10 mouse cellular contexts compared by ENCODE assay signal in genomic region chr15:102255547-102256255, GRCm38 (mm10). TPM values are rescaled to one million over a fixed set of nuclear protein-coding genes. Genes with fewer than 3 reads are reported as not detected.
DNase-seq lines count a peak whose midpoint lies in the region; ATAC-seq and TF ChIP-seq lines count a peak whose summit lies in the region.
"Had no signal": no experiment of that assay in that cellular context is flagged by ENCODE, and none has a peak within 500 bp of the region (broad histone marks: within the 10 kb centered on the region; RNA-seq: fewer than 3 reads in every experiment).

No protein-coding gene starts in this region.

- DNase-seq in forebrain, embryonic 11.5 days (ENCODE audit: low spot score), result no peak
- DNase-seq in urinary bladder, postnatal 25 days (ENCODE audit: low spot score), result peak; percentile 71
- no peak for DNase-seq in urinary bladder, adult 2 months (ENCODE audit: low spot score)
- peak; percentile 65 for DNase-seq in limb, embryonic 14.5 days (ENCODE audit: low spot score)
- DNase-seq in layer of hippocampus, postnatal 10 days (ENCODE audit: low spot score in 2 of 2), result no peak
- DNase-seq in c-Kit-positive CD71-positive TER-119-positive erythroid progenitor cells, embryonic 14.5 days (ENCODE audit: low spot score), result no peak
- no peak for DNase-seq in ovary, postnatal 10 days (ENCODE audit: low spot score)

- no peaks in the 10 kb centered on the region for H3K36me3 ChIP-seq in forebrain, embryonic 11.5 days (ENCODE audit: control insufficient read depth, insufficient read depth, low read length)
- no peaks in the 10 kb centered on the region for H3K36me3 ChIP-seq in forebrain, embryonic 16.5 days (ENCODE audit: control insufficient read depth, insufficient read depth)
- H3K36me3 ChIP-seq in limb, embryonic 14.5 days (ENCODE audit: control insufficient read depth, insufficient read depth, low read length), result peaks cover 29% of the 10 kb centered on the region
- H3K36me3 ChIP-seq: liver, embryonic 15.5 days had no signal

- no peak for ATAC-seq in forebrain, embryonic 11.5 days (replicated peaks; ENCODE audit: low FRiP score)
- no peak for ATAC-seq in forebrain, embryonic 16.5 days
- ATAC-seq in limb, embryonic 14.5 days (ENCODE audit: low FRiP score, low read depth), result peak; percentile 19; the same call in 1 of the 2 replicates

- H3K4me2 ChIP-seq in forebrain, embryonic 11.5 days (ENCODE audit: low read depth, low read length, severe bottlenecking), result peak overlapping the region; percentile 3; the same call in 1 of the 2 replicates
- H3K4me2 ChIP-seq in forebrain, embryonic 16.5 days (ENCODE audit: low read length), result no peak overlapping the region
- H3K4me2 ChIP-seq in limb, embryonic 14.5 days (replicated peaks; ENCODE audit: low read depth, low read length, severe bottlenecking), result peak overlapping the region; percentile 75
- H3K4me2 ChIP-seq: liver, embryonic 15.5 days had no signal

- peaks cover 16% of the 10 kb centered on the region for H3K4me1 ChIP-seq in forebrain, embryonic 11.5 days (replicated peaks; ENCODE audit: control insufficient read depth, insufficient read depth, low read length)
- H3K4me1 ChIP-seq in forebrain, embryonic 16.5 days (replicated peaks; ENCODE audit: control insufficient read depth, insufficient read depth, low read length), result peaks cover 16% of the 10 kb centered on the region
- H3K4me1 ChIP-seq in limb, embryonic 14.5 days (ENCODE audit: control insufficient read depth, insufficient read depth, low read length), result peaks cover 60% of the 10 kb centered on the region

- TF ChIP-seq POLR2A in limb, embryonic 14.5 days (IDR thresholded peaks at IDR 0.05; ENCODE audit: borderline replicate concordance, extremely low read depth, insufficient read depth, insufficient read length), result no peak

- no peak overlapping the region for H3K9ac ChIP-seq in forebrain, embryonic 11.5 days (ENCODE audit: low read length)
- no peak overlapping the region for H3K9ac ChIP-seq in forebrain, embryonic 16.5 days (replicated peaks; ENCODE audit: low read depth, low read length)
- H3K9ac ChIP-seq in limb, embryonic 14.5 days (ENCODE audit: low read depth, low read length, severe bottlenecking), result peak overlapping the region; percentile 91
- H3K9ac ChIP-seq: liver, embryonic 15.5 days had no signal

- H3K4me3 ChIP-seq in forebrain, embryonic 11.5 days (ENCODE audit: low read depth, low read length), result no peak overlapping the region
- H3K4me3 ChIP-seq in forebrain, embryonic 16.5 days (replicated peaks; ENCODE audit: low read length), result no peak overlapping the region
- H3K4me3 ChIP-seq in limb, embryonic 14.5 days (replicated peaks; ENCODE audit: low read length), result peak overlapping the region; percentile 80

- no peaks in the 10 kb centered on the region for H3K9me3 ChIP-seq in forebrain, embryonic 11.5 days (ENCODE audit: control insufficient read depth, low read length)
- H3K9me3 ChIP-seq in forebrain, embryonic 16.5 days (ENCODE audit: control insufficient read depth, low read length), result no peaks in the 10 kb centered on the region
- H3K9me3 ChIP-seq in limb, embryonic 14.5 days (ENCODE audit: control insufficient read depth, low read length), result no peaks in the 10 kb centered on the region
- H3K9me3 ChIP-seq: liver, embryonic 15.5 days had no signal

- peaks cover 27% of the 10 kb centered on the region for H3K27me3 ChIP-seq in forebrain, embryonic 11.5 days (ENCODE audit: control insufficient read depth, insufficient read depth, low read length)
- no peaks in the 10 kb centered on the region; the same call in 1 of the 2 replicates for H3K27me3 ChIP-seq in forebrain, embryonic 16.5 days (replicated peaks; ENCODE audit: control insufficient read depth, insufficient read depth, low read length)
- H3K27me3 ChIP-seq in limb, embryonic 14.5 days (ENCODE audit: control insufficient read depth, insufficient read depth, low read length), result no peaks in the 10 kb centered on the region

- H3K27ac ChIP-seq in forebrain, embryonic 11.5 days (ENCODE audit: low read depth, low read length), result no peak overlapping the region
- H3K27ac ChIP-seq in forebrain, embryonic 16.5 days (ENCODE audit: low read length), result no peak overlapping the region
- H3K27ac ChIP-seq in limb, embryonic 14.5 days (replicated peaks; ENCODE audit: low read depth, low read length), result peak overlapping the region; percentile 97
- H3K27ac ChIP-seq: liver, embryonic 15.5 days had no signal

- 48% methylated on average over 14 of the region's 14 CpGs for WGBS in forebrain, embryonic 11.5 days
- WGBS in forebrain, embryonic 16.5 days, result 55% methylated on average over 14 of the region's 14 CpGs
- 25% methylated on average over 13 of the region's 14 CpGs for WGBS in limb, embryonic 14.5 days

RNA-seq across cellular contexts. Expression of gene Rarg, which starts 1.6 kb away (rescaled TPM):
- 19.3 and 19.7 TPM in 2 replicates for polyA plus RNA-seq in forebrain, embryonic 11.5 days (2014; fragmentation: Nextera tagmentation; extraction: Ambion mirVana)
- 6.4 and 8.0 TPM in 2 replicates for polyA plus RNA-seq in forebrain, embryonic 16.5 days (2015; fragmentation: Nextera tagmentation; extraction: Ambion mirVana)
- polyA plus RNA-seq in urinary bladder, adult 2 months (2012; rRNA removed), result 72.2 and 76.7 TPM in 2 replicates
- 135 and 175 TPM in 2 replicates for polyA plus RNA-seq in limb, embryonic 14.5 days (2012; rRNA removed)
- polyA plus RNA-seq in limb, embryonic 14.5 days (2014; fragmentation: Nextera tagmentation; extraction: Ambion mirVana), result 115 and 140 TPM in 2 replicates
- total RNA-seq in layer of hippocampus, postnatal 10 days (2021), result 10 to 100 TPM; 12.5 to 15.6 TPM

RNA-seq across cellular contexts. Expression of gene Gm9918, which starts 14.7 kb away (rescaled TPM):
- 0.21 and 0.48 TPM in 2 replicates for polyA plus RNA-seq in forebrain, embryonic 11.5 days (2014; fragmentation: Nextera tagmentation; extraction: Ambion mirVana)
- 0.11 TPM in 1 of 2 replicates, not detected in the other for polyA plus RNA-seq in forebrain, embryonic 16.5 days (2015; fragmentation: Nextera tagmentation; extraction: Ambion mirVana)
- 0.56 and 0.59 TPM in 2 replicates for polyA plus RNA-seq in urinary bladder, adult 2 months (2012; rRNA removed)
- 3.1 and 3.8 TPM in 2 replicates for polyA plus RNA-seq in limb, embryonic 14.5 days (2012; rRNA removed)
- polyA plus RNA-seq in limb, embryonic 14.5 days (2014; fragmentation: Nextera tagmentation; extraction: Ambion mirVana), result 0.93 and 1.0 TPM in 2 replicates
- total RNA-seq in layer of hippocampus, postnatal 10 days (2021), result not detected
- total RNA-seq: CH12.LX had no signal
- polyA plus RNA-seq: liver, embryonic 15.5 days had no signal

RNA-seq across cellular contexts. Expression of gene Mfsd5, which starts 23.6 kb away (rescaled TPM):
- 55.6 and 64.7 TPM in 2 replicates for polyA plus RNA-seq in forebrain, embryonic 11.5 days (2014; fragmentation: Nextera tagmentation; extraction: Ambion mirVana)
- 50.6 and 52.8 TPM in 2 replicates for polyA plus RNA-seq in forebrain, embryonic 16.5 days (2015; fragmentation: Nextera tagmentation; extraction: Ambion mirVana)
- polyA plus RNA-seq in urinary bladder, adult 2 months (2012; rRNA removed), result 62.6 and 64.4 TPM in 2 replicates
- 55.6 and 76.8 TPM in 2 replicates for polyA plus RNA-seq in limb, embryonic 14.5 days (2012; rRNA removed)
- 77.7 and 82.1 TPM in 2 replicates for polyA plus RNA-seq in limb, embryonic 14.5 days (2014; fragmentation: Nextera tagmentation; extraction: Ambion mirVana)
- 10 to 100 TPM; 33.3 to 33.9 TPM for total RNA-seq in layer of hippocampus, postnatal 10 days (2021)

RNA-seq across cellular contexts. Expression of gene Itgb7, which starts 24.0 kb away (rescaled TPM):
- 0.76 and 1.1 TPM in 2 replicates for polyA plus RNA-seq in forebrain, embryonic 11.5 days (2014; fragmentation: Nextera tagmentation; extraction: Ambion mirVana)
- polyA plus RNA-seq in forebrain, embryonic 16.5 days (2015; fragmentation: Nextera tagmentation; extraction: Ambion mirVana), result 0.73 and 1.0 TPM in 2 replicates
- 7.0 and 13.2 TPM in 2 replicates for polyA plus RNA-seq in urinary bladder, adult 2 months (2012; rRNA removed)
- polyA plus RNA-seq in limb, embryonic 14.5 days (2012; rRNA removed), result 2.7 and 3.0 TPM in 2 replicates
- 4.2 and 6.5 TPM in 2 replicates for polyA plus RNA-seq in limb, embryonic 14.5 days (2014; fragmentation: Nextera tagmentation; extraction: Ambion mirVana)
- 1 to 10 TPM; 1.3 to 2.5 TPM for total RNA-seq in layer of hippocampus, postnatal 10 days (2021)

RNA-seq across cellular contexts. Expression of gene Espl1, which starts 40.4 kb away (rescaled TPM):
- polyA plus RNA-seq in forebrain, embryonic 11.5 days (2014; fragmentation: Nextera tagmentation; extraction: Ambion mirVana), result 58.3 and 60.3 TPM in 2 replicates
- polyA plus RNA-seq in forebrain, embryonic 16.5 days (2015; fragmentation: Nextera tagmentation; extraction: Ambion mirVana), result 10.9 and 11.7 TPM in 2 replicates
- polyA plus RNA-seq in urinary bladder, adult 2 months (2012; rRNA removed), result 1.7 and 1.9 TPM in 2 replicates
- 37.2 and 40.0 TPM in 2 replicates for polyA plus RNA-seq in limb, embryonic 14.5 days (2012; rRNA removed)
- polyA plus RNA-seq in limb, embryonic 14.5 days (2014; fragmentation: Nextera tagmentation; extraction: Ambion mirVana), result 27.2 and 27.3 TPM in 2 replicates
- total RNA-seq in layer of hippocampus, postnatal 10 days (2021), result 1 to 10 TPM; 4.5 to 6.2 TPM

Comparison
In these comparisons a context has a peak if more than half of its experiments do, and no peak if none do; other contexts are left out.
1. DNase-seq: peak in urinary bladder, postnatal 25 days (single experiment) and limb, embryonic 14.5 days (single experiment); none in forebrain, embryonic 11.5 days (single experiment), urinary bladder, adult 2 months (single experiment), layer of hippocampus, postnatal 10 days (0 of 2), c-Kit-positive CD71-positive TER-119-positive erythroid progenitor cells, embryonic 14.5 days (single experiment) and ovary, postnatal 10 days (single experiment).